Mouse (Mus musculus) brain, embryonic 14.5 days (tissue): ENCODE measurements around the gene Crybb2.

ENCODE experiments used
- CTCF ChIP-seq: fragments of 200-500 bp; IDR thresholded peaks from 2 replicates; pipeline ENCODE4 v1.5.1; 2012; ENCODE audit warnings: inconsistent platforms, mild to moderate bottlenecking, moderate library complexity, borderline replicate concordance; ENCODE audit not compliant: insufficient read depth, insufficient read length; ENCODE audit errors: extremely low read depth
- POLR2A ChIP-seq: fragments of 200-500 bp; IDR thresholded peaks from 2 replicates; pipeline ENCODE4 v1.6.1; 2012; ENCODE audit warnings: mild to moderate bottlenecking, inconsistent platforms, borderline replicate concordance; ENCODE audit not compliant: poor library complexity, insufficient read depth, insufficient read length, severe bottlenecking; ENCODE audit errors: extremely low read depth

- no peak for TF ChIP-seq POLR2A
- no peak for TF ChIP-seq CTCF
These were observed 43.2 kb downstream of the Crybb2 start for GRCm38 (mm10) chr5:113026706-113027105.
